Mouse (Mus musculus) erythroblast, embryonic 14.5 days (primary cell): ENCODE data around the gene Atad5. TPM values are rescaled to one million over a fixed set of nuclear protein-coding genes. Genes with fewer than 3 reads are reported as not detected.

Experiments used
- H3K27me3 ChIP-seq: 2 replicates; pipeline ENCODE4 v1.6.1; 2012; ENCODE audit warnings: inconsistent platforms; ENCODE audit not compliant: control insufficient read depth
- H3K36me3 ChIP-seq: 2 replicates; pipeline ENCODE4 v1.6.1; 2012; ENCODE audit warnings: mild to moderate bottlenecking, inconsistent platforms; ENCODE audit not compliant: control insufficient read depth
- H3K4me1 ChIP-seq: 2 replicates; pipeline ENCODE4 v1.6.1; 2012; ENCODE audit warnings: inconsistent platforms; ENCODE audit not compliant: control insufficient read depth
- H3K4me3 ChIP-seq: replicated peaks from 2 replicates; pipeline ENCODE3; 2012; ENCODE audit warnings: moderate library complexity, mild to moderate bottlenecking, inconsistent platforms
- H3K9me3 ChIP-seq: 2 replicates; pipeline ENCODE4 v1.6.1; 2012; ENCODE audit warnings: low read length, inconsistent platforms, mixed read lengths; ENCODE audit not compliant: control insufficient read depth
- GATA1 ChIP-seq: IDR thresholded peaks from 2 replicates; pipeline ENCODE4 v1.6.1; 2012; ENCODE audit warnings: low read length, inconsistent platforms, mixed read lengths
- TAL1 ChIP-seq: IDR thresholded peaks from 3 replicates; pipeline ENCODE4 v1.6.1; 2012; ENCODE audit warnings: low read length, inconsistent platforms, mixed read lengths
- polyA plus RNA-seq: library from polyadenylated mRNA; stranded (reverse); fragments of >175 nt; gene quantifications from 2 replicates; pipeline ENCODE4 v1.2.3, GENCODE M21; 2012

Gene Atad5
- polyA plus RNA-seq, 1 experiment: 0.47 TPM

GRCm38 (mm10) chr11:80163362-80164116, 74.3 kb downstream of the Atad5 start:
- H3K36me3 ChIP-seq: no peaks in the 10 kb centered on the region; the same call in 1 of the 2 replicates
- TF ChIP-seq TAL1 (no peak), GATA1 (no peak)
- H3K4me1 ChIP-seq: no peaks in the 10 kb centered on the region
- H3K4me3 ChIP-seq: no peak overlapping the region
- no peaks in the 10 kb centered on the region for H3K27me3 ChIP-seq
- H3K9me3 ChIP-seq: peaks cover 2% of the 10 kb centered on the region

GRCm38 (mm10) chr11:80164224-80164623, 75.0 kb downstream of the Atad5 start:
- H3K4me3 ChIP-seq: no peak overlapping the region
- peaks cover 2% of the 10 kb centered on the region for H3K9me3 ChIP-seq
- TF ChIP-seq GATA1: no peak
- TF ChIP-seq TAL1: no peak
- no peaks in the 10 kb centered on the region; the same call in 1 of the 2 replicates for H3K36me3 ChIP-seq
- H3K4me1 ChIP-seq: no peaks in the 10 kb centered on the region
- H3K27me3 ChIP-seq: no peaks in the 10 kb centered on the region

- Histone ChIP-seq H3K9me3 (peaks cover 2% of the 10 kb centered on the region), H3K4me1 (no peaks in the 10 kb centered on the region), H3K27me3 (no peaks in the 10 kb centered on the region), H3K4me3 (no peak overlapping the region), H3K36me3 (no peaks in the 10 kb centered on the region; the same call in 1 of the 2 replicates)
- TF ChIP-seq TAL1 (no peak), GATA1 (no peak)
Observed at GRCm38 (mm10) chr11:80168121-80168520, 78.9 kb downstream of the Atad5 start.

GRCm38 (mm10) chr11:80168611-80169249, 79.5 kb downstream of the Atad5 start:
- H3K4me1 ChIP-seq: no peaks in the 10 kb centered on the region
- H3K27me3 ChIP-seq: no peaks in the 10 kb centered on the region
- no peaks in the 10 kb centered on the region; the same call in 1 of the 2 replicates for H3K36me3 ChIP-seq
- H3K9me3 ChIP-seq: peaks cover 2% of the 10 kb centered on the region
- no peak for TF ChIP-seq GATA1
- no peak for TF ChIP-seq TAL1
- H3K4me3 ChIP-seq: no peak overlapping the region

- Histone ChIP-seq H3K9me3 (peaks cover 2% of the 10 kb centered on the region), H3K4me3 (no peak overlapping the region), H3K36me3 (no peaks in the 10 kb centered on the region; the same call in 1 of the 2 replicates), H3K4me1 (peaks cover 2% of the 10 kb centered on the region; the same call in 1 of the 2 replicates), H3K27me3 (peaks cover 3% of the 10 kb centered on the region; the same call in 1 of the 2 replicates)
- TF ChIP-seq TAL1: no peak
Observed at GRCm38 (mm10) chr11:80169629-80170028, 80.4 kb downstream of the Atad5 start.

- H3K4me3 ChIP-seq: no peak overlapping the region
- no peak for TF ChIP-seq TAL1
- TF ChIP-seq GATA1: no peak
- no peaks in the 10 kb centered on the region; the same call in 1 of the 2 replicates for H3K36me3 ChIP-seq
- peaks cover 2% of the 10 kb centered on the region for H3K9me3 ChIP-seq
- H3K27me3 ChIP-seq: peaks cover 3% of the 10 kb centered on the region; the same call in 1 of the 2 replicates
- peaks cover 2% of the 10 kb centered on the region; the same call in 1 of the 2 replicates for H3K4me1 ChIP-seq
Observed at GRCm38 (mm10) chr11:80170351-80170750, 81.2 kb downstream of the Atad5 start.

- Histone ChIP-seq H3K4me1 (peaks cover 2% of the 10 kb centered on the region; the same call in 1 of the 2 replicates), H3K27me3 (peaks cover 8% of the 10 kb centered on the region; the same call in 1 of the 2 replicates)
Observed at GRCm38 (mm10) chr11:80171884-80172283, 82.7 kb downstream of the Atad5 start.

GRCm38 (mm10) chr11:80173963-80174670, 84.9 kb downstream of the Atad5 start:
- Histone ChIP-seq H3K27me3 (peaks cover 8% of the 10 kb centered on the region; the same call in 1 of the 2 replicates), H3K9me3 (no peaks in the 10 kb centered on the region), H3K4me3 (no peak overlapping the region), H3K4me1 (peaks cover 2% of the 10 kb centered on the region; the same call in 1 of the 2 replicates), H3K36me3 (no peaks in the 10 kb centered on the region; the same call in 1 of the 2 replicates)
- TF ChIP-seq TAL1 (no peak), GATA1 (no peak)

More at GRCm38 (mm10) chr11:80171884-80172283, 82.7 kb downstream of the Atad5 start:
- H3K4me3 ChIP-seq: no peak overlapping the region
- no peaks in the 10 kb centered on the region; the same call in 1 of the 2 replicates for H3K36me3 ChIP-seq
- TF ChIP-seq TAL1 (no peak), GATA1 (no peak)
- H3K9me3 ChIP-seq: no peaks in the 10 kb centered on the region
